Mouse (Mus musculus): ENCODE results near the gene Kcnj4. TPM values are rescaled to one million over a fixed set of nuclear protein-coding genes. Genes with fewer than 3 reads are reported as not detected.

The Kcnj4 gene
- 0.07 and 0.09 TPM in 2 replicates for polyA plus RNA-seq (2014; fragmentation: Nextera tagmentation; extraction: Ambion mirVana)

DNA sequence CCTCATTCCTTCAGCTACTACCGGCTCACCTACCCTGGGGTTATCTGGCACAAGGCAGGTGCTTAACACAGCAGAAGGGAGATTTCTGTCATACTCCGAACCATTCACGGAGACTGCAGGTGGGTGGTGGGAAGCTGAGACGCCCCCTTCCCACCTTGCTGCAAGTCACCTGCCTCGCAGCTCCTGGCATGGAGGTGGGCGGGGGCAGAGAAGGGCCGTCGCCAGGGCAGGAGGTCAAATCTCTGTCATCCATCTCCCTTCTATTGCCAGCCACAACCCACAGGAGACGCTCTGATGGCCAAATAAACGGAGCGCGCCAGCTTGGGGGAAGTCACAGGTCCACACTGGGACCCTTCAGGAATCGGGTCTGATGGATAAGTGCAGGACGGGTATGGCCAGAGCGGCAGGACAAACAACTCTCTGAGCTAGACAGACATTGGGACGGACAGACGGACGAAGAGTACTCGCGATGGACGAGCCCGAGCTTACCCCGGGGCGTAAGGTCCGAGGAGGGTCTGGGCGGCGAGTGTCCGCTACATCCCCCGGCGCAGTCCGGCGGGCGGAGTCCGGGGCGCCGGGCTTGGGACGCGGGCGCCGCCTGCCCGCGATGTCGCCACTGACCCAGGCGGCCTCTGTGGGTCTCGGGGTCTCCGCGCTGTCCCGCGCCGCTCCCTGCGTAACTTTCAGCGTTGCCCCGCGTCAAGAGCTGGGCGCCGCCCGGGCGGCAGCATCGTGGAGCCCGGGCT is at the start of gene Kcnj4:
Gene Kcnj4, minus strand, starts transcription at position 535 of the 746 bp plus-strand sequence.
- H3K4me1 ChIP-seq (ENCODE audit: control insufficient read depth, insufficient read depth, low read length), result no peaks in the 10 kb centered on the region
- no peak within 1 kb of the TSS for H3K27ac ChIP-seq (replicated peaks; ENCODE audit: low read depth, low read length)
- no peak for DNase-seq (ENCODE audit: low spot score)
- H3K4me2 ChIP-seq (ENCODE audit: low read depth, low read length), result peak within 1 kb of the TSS; percentile 100
- H3K36me3 ChIP-seq (ENCODE audit: control insufficient read depth, insufficient read depth, low read length), result no peaks in the 10 kb centered on the region
- H3K9me3 ChIP-seq (ENCODE audit: control insufficient read depth, low read length), result no peaks in the 10 kb centered on the region
- H3K4me3 ChIP-seq (ENCODE audit: low read depth, low read length), result peak within 1 kb of the TSS; percentile 59
- ATAC-seq (ENCODE audit: low read depth), result no peak
- H3K9ac ChIP-seq (ENCODE audit: low read depth, low read length), result peak within 1 kb of the TSS; percentile 64
- 1% methylated on average over 12 of the region's 60 CpGs for WGBS
- peaks cover 81% of the 10 kb centered on the region for H3K27me3 ChIP-seq (replicated peaks; ENCODE audit: control insufficient read depth, insufficient read depth, low read length)

DNA sequence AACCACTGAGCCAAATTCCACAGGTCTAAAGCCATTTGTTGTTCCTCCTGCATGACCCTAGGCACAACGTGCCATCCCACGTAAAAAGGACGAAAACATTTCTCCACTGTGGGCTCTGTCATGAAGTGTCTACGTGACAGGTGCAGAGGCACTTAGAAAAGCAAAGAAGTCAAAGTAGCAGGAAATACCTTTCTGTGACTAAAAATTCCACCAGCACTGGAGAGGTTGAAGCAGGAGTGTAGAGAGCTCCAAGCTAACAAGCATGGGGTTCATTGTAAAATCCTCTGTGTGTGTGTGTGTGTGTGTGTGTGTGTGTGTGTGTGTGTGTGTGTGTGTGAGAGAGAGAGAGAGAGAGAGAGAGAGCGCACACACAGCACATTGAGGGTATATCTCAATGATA is 47.5 kb upstream of the Kcnj4 start:
- no peaks in the 10 kb centered on the region for H3K36me3 ChIP-seq (ENCODE audit: control insufficient read depth, insufficient read depth, low read length)
- no peaks in the 10 kb centered on the region for H3K27me3 ChIP-seq (replicated peaks; ENCODE audit: control insufficient read depth, insufficient read depth, low read length)
- no peak overlapping the region for H3K4me2 ChIP-seq (ENCODE audit: low read depth, low read length)
- no peak overlapping the region for H3K9ac ChIP-seq (ENCODE audit: low read depth, low read length)
- no peaks in the 10 kb centered on the region for H3K9me3 ChIP-seq (ENCODE audit: control insufficient read depth, low read length)
- no peaks in the 10 kb centered on the region for H3K4me1 ChIP-seq (ENCODE audit: control insufficient read depth, insufficient read depth, low read length)
- WGBS, result 67% methylated on average over 5 of the region's 5 CpGs
- DNase-seq (ENCODE audit: low spot score), result no peak
- no peak overlapping the region for H3K27ac ChIP-seq (replicated peaks; ENCODE audit: low read depth, low read length)
- H3K4me3 ChIP-seq (ENCODE audit: low read depth, low read length), result no peak overlapping the region
- no peak for ATAC-seq (ENCODE audit: low read depth)

DNA sequence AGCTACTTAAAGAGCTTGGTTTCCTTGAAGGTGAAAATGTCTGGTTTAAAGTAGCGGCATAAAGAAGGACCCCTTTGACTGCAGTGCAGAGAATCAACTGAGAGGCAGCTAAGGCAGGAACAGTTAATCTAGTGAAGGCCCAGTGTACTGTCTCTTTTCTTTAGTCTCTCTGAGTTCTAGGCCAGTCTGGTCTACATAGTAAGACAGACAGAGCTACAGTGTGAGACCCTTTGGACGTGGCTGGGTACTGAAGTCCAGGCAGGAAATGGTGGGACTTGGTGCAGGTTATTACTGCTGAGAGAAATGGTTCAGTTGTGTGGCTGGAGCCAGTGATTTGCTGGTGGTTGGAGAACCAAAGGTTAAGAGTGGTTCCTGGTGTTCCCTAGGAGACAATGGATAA is 43.2 kb upstream of the Kcnj4 start:
- H3K36me3 ChIP-seq (ENCODE audit: control insufficient read depth, insufficient read depth, low read length), result peaks cover 17% of the 10 kb centered on the region
- 100% methylated on average over 2 of the region's 2 CpGs for WGBS
- DNase-seq (ENCODE audit: low spot score) (no peak), ATAC-seq (ENCODE audit: low read depth) (no peak)
- no peaks in the 10 kb centered on the region for H3K9me3 ChIP-seq (ENCODE audit: control insufficient read depth, low read length)
- no peak overlapping the region for H3K4me3 ChIP-seq (ENCODE audit: low read depth, low read length)
- peaks cover 18% of the 10 kb centered on the region for H3K4me1 ChIP-seq (ENCODE audit: control insufficient read depth, insufficient read depth, low read length)
- H3K9ac ChIP-seq (ENCODE audit: low read depth, low read length), result no peak overlapping the region
- H3K27me3 ChIP-seq (replicated peaks; ENCODE audit: control insufficient read depth, insufficient read depth, low read length), result no peaks in the 10 kb centered on the region
- no peak overlapping the region for H3K27ac ChIP-seq (replicated peaks; ENCODE audit: low read depth, low read length)
- H3K4me2 ChIP-seq (ENCODE audit: low read depth, low read length), result no peak overlapping the region

DNA sequence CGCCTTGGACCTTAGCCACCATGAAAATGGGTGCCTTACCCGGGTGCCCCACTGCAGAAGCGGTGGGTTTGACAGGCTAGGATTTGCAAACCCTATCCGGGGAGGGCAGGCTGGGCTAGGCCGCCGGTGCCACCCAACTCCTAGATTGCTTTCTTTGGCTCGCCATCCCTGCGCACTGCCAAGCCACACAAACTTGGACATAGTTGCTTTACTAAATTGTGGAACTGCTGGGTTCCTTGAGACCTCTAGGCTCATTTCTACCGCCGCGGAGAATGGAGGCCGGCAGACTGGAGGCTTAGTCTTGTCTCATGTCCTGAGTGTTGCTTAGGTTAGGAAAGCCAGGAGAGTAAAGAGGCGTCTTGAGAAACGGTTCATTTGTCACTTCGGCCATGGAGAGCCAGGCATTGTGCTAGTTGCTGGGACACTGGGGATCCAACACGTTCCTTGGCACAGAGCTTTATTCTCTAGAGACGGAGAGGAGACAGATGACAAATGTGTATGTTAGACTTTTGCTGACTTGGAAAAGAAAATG is 42.3 kb upstream of the Kcnj4 start:
- no peak for ATAC-seq (ENCODE audit: low read depth)
- H3K4me2 ChIP-seq (ENCODE audit: low read depth, low read length), result peak overlapping the region; percentile 87
- peaks cover 18% of the 10 kb centered on the region for H3K4me1 ChIP-seq (ENCODE audit: control insufficient read depth, insufficient read depth, low read length)
- DNase-seq (ENCODE audit: low spot score), result no peak
- H3K9ac ChIP-seq (ENCODE audit: low read depth, low read length), result peak overlapping the region; percentile 100
- peak overlapping the region; percentile 98 for H3K4me3 ChIP-seq (ENCODE audit: low read depth, low read length)
- peaks cover 26% of the 10 kb centered on the region for H3K36me3 ChIP-seq (ENCODE audit: control insufficient read depth, insufficient read depth, low read length)
- H3K9me3 ChIP-seq (ENCODE audit: control insufficient read depth, low read length), result no peaks in the 10 kb centered on the region
- H3K27ac ChIP-seq (replicated peaks; ENCODE audit: low read depth, low read length), result peak overlapping the region; percentile 100
- no peaks in the 10 kb centered on the region for H3K27me3 ChIP-seq (replicated peaks; ENCODE audit: control insufficient read depth, insufficient read depth, low read length)
- WGBS, result 75% methylated on average over 17 of the region's 17 CpGs

DNA sequence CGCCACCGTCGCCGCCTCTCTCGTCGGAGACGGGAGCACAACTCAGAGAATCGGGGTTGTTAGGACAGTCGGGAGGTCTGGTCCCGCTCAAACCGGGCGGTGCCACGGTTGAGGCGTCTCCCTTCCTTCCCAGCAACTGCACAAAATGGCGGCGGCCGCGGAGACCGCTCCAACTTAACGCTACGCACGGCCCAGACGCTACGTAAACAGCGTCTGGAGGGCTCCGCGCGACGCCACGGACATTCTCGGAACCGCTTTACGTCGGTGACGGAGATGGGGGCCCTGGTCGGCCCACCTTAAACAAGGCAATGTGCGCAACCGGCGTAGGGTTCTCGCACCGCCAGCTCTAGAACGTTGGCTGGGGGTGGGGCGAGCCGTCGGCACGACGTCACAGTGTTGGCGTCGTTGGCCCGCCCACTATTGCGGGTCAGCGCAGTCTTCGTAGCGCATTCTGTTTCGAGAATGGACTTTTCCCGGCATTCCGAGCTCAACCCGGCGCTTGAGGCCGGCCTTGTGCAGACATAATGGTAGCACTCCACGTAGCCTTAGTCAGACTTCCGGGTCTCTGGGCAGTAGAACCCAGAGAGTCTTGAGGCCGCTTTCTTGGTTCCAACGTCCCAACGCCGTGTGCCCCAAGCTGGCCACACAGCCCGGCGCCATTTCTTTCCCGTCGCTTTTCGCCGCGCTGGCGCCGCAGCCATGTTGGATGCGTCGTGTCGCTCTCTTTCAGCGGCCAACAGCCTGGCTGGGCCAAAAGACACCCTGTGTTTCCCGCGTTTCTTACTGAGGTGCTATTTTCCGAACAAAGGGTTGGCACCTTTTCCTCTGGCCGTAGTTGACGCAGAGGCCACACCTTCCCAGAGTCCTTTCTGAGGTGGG is 41.6 kb upstream of the Kcnj4 start, which contains the start of gene Ddx17:
Gene Ddx17, minus strand, starts transcription at position 332 of the 879 bp plus-strand sequence.
- 4% methylated on average over 71 of the region's 84 CpGs for WGBS
- Histone ChIP-seq H3K4me3 (ENCODE audit: low read depth, low read length) (peak within 1 kb of the TSS; percentile 98), H3K4me2 (ENCODE audit: low read depth, low read length) (peak within 1 kb of the TSS; percentile 87), H3K27me3 (replicated peaks; ENCODE audit: control insufficient read depth, insufficient read depth, low read length) (no peaks in the 10 kb centered on the region), H3K9ac (ENCODE audit: low read depth, low read length) (peak within 1 kb of the TSS; percentile 100), H3K36me3 (ENCODE audit: control insufficient read depth, insufficient read depth, low read length) (peaks cover 33% of the 10 kb centered on the region), H3K27ac (replicated peaks; ENCODE audit: low read depth, low read length) (peak within 1 kb of the TSS; percentile 100), H3K4me1 (ENCODE audit: control insufficient read depth, insufficient read depth, low read length) (peaks cover 18% of the 10 kb centered on the region), H3K9me3 (ENCODE audit: control insufficient read depth, low read length) (no peaks in the 10 kb centered on the region)
- ATAC-seq (ENCODE audit: low read depth) (peak; percentile 97), DNase-seq (ENCODE audit: low spot score) (peak; percentile 98)

DNA sequence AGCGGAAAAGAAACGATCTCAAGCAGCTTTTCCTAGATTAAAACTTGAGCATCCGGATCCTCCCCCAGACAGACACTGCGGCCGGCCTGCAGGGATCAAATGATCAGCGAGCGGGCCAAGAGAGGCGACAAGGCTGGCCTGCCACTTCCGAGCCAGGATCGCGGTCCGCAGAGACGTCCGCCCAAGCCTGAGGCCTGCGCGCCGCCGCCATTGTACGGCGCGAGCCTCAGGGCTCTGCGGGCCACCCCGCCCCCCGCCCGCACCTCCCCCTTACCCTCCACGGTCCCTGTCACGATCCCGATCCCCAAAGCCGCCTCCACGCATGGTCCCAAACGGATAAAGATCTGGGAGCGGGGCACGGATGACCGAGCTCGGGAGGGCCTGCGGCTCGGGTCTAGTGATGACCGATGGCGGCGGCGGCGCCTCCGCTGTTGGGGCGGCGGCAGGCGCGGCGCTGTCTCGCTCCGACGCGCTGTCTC is 40.9 kb upstream of the Kcnj4 start:
- DNase-seq (ENCODE audit: low spot score), result peak; percentile 67
- Histone ChIP-seq H3K9me3 (ENCODE audit: control insufficient read depth, low read length) (no peaks in the 10 kb centered on the region), H3K27ac (replicated peaks; ENCODE audit: low read depth, low read length) (peak overlapping the region; percentile 100), H3K27me3 (replicated peaks; ENCODE audit: control insufficient read depth, insufficient read depth, low read length) (no peaks in the 10 kb centered on the region), H3K9ac (ENCODE audit: low read depth, low read length) (peak overlapping the region; percentile 100), H3K4me2 (ENCODE audit: low read depth, low read length) (peak overlapping the region; percentile 87), H3K4me1 (ENCODE audit: control insufficient read depth, insufficient read depth, low read length) (peaks cover 18% of the 10 kb centered on the region), H3K4me3 (ENCODE audit: low read depth, low read length) (peak overlapping the region; percentile 98), H3K36me3 (ENCODE audit: control insufficient read depth, insufficient read depth, low read length) (peaks cover 39% of the 10 kb centered on the region)
- WGBS, result under 1% methylated on average over 44 of the region's 52 CpGs
- ATAC-seq (ENCODE audit: low read depth), result peak; percentile 60

DNA sequence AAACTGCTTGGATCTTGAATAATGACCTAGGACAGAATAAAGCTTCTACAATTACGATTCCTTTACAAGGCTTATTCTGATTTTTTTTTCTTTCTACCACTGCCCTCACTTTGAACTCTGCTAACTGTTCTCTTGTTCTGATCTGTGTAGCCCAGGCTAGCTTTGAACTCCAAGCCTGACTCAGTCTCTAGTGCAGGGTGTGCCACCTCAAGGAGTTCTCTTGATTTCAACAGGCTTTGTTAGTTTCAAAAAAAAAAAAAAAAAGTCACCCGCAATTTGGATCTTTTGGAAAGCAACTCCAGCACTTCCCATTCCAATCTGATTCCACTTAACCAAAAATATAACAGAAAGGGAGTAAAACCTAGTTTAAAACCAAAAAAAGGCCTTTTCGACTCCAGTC is 40.5 kb upstream of the Kcnj4 start:
- Histone ChIP-seq H3K27me3 (replicated peaks; ENCODE audit: control insufficient read depth, insufficient read depth, low read length) (no peaks in the 10 kb centered on the region), H3K36me3 (ENCODE audit: control insufficient read depth, insufficient read depth, low read length) (peaks cover 44% of the 10 kb centered on the region), H3K4me1 (ENCODE audit: control insufficient read depth, insufficient read depth, low read length) (peaks cover 18% of the 10 kb centered on the region), H3K9ac (ENCODE audit: low read depth, low read length) (peak overlapping the region; percentile 100), H3K27ac (replicated peaks; ENCODE audit: low read depth, low read length) (peak overlapping the region; percentile 100), H3K4me2 (ENCODE audit: low read depth, low read length) (peak overlapping the region; percentile 87), H3K9me3 (ENCODE audit: control insufficient read depth, low read length) (no peaks in the 10 kb centered on the region), H3K4me3 (ENCODE audit: low read depth, low read length) (peak overlapping the region; percentile 98)
- ATAC-seq (ENCODE audit: low read depth) (no peak), DNase-seq (ENCODE audit: low spot score) (no peak)
- WGBS, result 3% methylated on average over 3 of the region's 3 CpGs

DNA sequence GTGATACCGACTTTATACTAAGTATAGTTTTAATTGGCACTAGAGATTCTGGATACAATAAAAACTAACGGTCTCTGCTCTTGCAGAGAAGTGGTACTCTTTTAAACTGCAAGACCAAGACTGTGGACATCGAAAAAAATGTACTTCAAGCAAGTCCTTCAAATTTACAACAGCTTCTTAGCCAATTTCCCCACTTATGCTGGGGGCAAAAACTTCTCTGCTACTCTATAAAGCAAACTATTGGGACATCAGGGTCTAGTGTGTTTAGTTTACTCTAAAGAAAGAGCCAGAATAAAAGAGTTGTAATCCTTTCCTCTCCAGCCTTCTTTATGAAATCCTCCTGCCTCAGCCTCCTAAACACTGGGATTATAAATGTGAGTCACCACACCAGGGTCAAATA is 38.9 kb upstream of the Kcnj4 start:
- Histone ChIP-seq H3K27ac (replicated peaks; ENCODE audit: low read depth, low read length) (no peak overlapping the region), H3K4me3 (ENCODE audit: low read depth, low read length) (peak overlapping the region; percentile 98), H3K4me2 (ENCODE audit: low read depth, low read length) (peak overlapping the region; percentile 87), H3K27me3 (replicated peaks; ENCODE audit: control insufficient read depth, insufficient read depth, low read length) (no peaks in the 10 kb centered on the region), H3K9ac (ENCODE audit: low read depth, low read length) (no peak overlapping the region), H3K36me3 (ENCODE audit: control insufficient read depth, insufficient read depth, low read length) (peaks cover 59% of the 10 kb centered on the region), H3K4me1 (ENCODE audit: control insufficient read depth, insufficient read depth, low read length) (peaks cover 18% of the 10 kb centered on the region), H3K9me3 (ENCODE audit: control insufficient read depth, low read length) (no peaks in the 10 kb centered on the region)
- no peak for DNase-seq (ENCODE audit: low spot score)
- WGBS, result 97% methylated on average over 3 of the region's 3 CpGs
- no peak for ATAC-seq (ENCODE audit: low read depth)
